Mouse (Mus musculus) E14TG2a.4 (cell line): ENCODE data around the gene Itch.

Source experiments
- H3K27me3 ChIP-seq: 2 replicates; pipeline ENCODE4 v1.6.1; 2014; ENCODE audit warnings: low read length, control low read depth; ENCODE audit not compliant: insufficient read depth
- H3K36me3 ChIP-seq: 2 replicates; pipeline ENCODE4 v1.6.1; 2014; ENCODE audit warnings: low read length, control low read depth; ENCODE audit not compliant: insufficient read depth
- H3K4me1 ChIP-seq: replicated peaks from 2 replicates; pipeline ENCODE4 v1.6.1; 2014; ENCODE audit warnings: low read depth, low read length, control low read depth
- H3K4me3 ChIP-seq: replicated peaks from 2 replicates; pipeline ENCODE4 v1.5.1; 2014; ENCODE audit warnings: mild to moderate bottlenecking, low read length
- H3K9me3 ChIP-seq: 2 replicates; pipeline ENCODE4 v1.6.1; 2014; ENCODE audit warnings: low read length, control low read depth
- CTCF ChIP-seq: conservative IDR thresholded peaks from 2 replicates; pipeline ENCODE4 v1.5.1; 2014; ENCODE audit warnings: low read length
- NANOG ChIP-seq: IDR thresholded peaks from 2 replicates; pipeline ENCODE4 v1.6.1; 2014; ENCODE audit warnings: borderline replicate concordance, low read length, mixed read lengths
- POU5F1 ChIP-seq: IDR thresholded peaks from 2 replicates; pipeline ENCODE4 v1.6.1; 2014; ENCODE audit warnings: low read length, borderline replicate concordance

Itch gene

GRCm38 (mm10) chr2:155236362-155236992 is 103.2 kb downstream of the Itch start, which contains the start of gene Dynlrb1:
TSS of gene Dynlrb1 (plus strand) at chr2:155236533.
- TF ChIP-seq NANOG (no peak), POU5F1 (no peak), CTCF (no peak)
- peaks cover 6% of the 10 kb centered on the region; the same call in 1 of the 2 replicates for H3K36me3 ChIP-seq
- no peaks in the 10 kb centered on the region for H3K9me3 ChIP-seq
- no peaks in the 10 kb centered on the region for H3K27me3 ChIP-seq
- H3K4me3 ChIP-seq, result peak within 1 kb of the TSS; percentile 92
- peaks cover 31% of the 10 kb centered on the region for H3K4me1 ChIP-seq

DNA sequence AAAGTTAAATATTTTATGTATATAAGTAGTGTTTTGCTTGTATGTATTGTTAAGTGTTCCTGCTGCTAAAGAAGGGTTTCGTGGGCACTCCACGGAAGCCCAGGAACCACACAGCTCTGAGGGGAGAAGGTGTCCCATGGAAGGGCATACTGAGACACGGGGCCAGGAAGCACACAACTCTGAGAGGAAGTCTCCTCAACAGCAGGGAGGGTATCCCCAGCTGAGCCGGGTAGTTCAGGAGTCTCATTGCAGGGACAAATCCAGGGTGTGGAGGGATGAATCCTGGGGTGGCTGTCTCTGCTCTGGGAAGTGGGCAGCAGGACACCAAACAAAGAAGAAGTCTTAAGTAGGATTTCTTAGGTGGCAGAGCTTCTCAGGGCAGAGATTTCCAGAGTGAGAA is 104.0 kb downstream of the Itch start:
- Histone ChIP-seq H3K36me3 (peaks cover 8% of the 10 kb centered on the region; the same call in 1 of the 2 replicates), H3K4me3 (peak overlapping the region; percentile 92), H3K4me1 (peaks cover 34% of the 10 kb centered on the region), H3K9me3 (no peaks in the 10 kb centered on the region), H3K27me3 (no peaks in the 10 kb centered on the region)
- TF ChIP-seq POU5F1 (no peak), NANOG (no peak)

GRCm38 (mm10) chr2:155240915-155241314 is 107.6 kb downstream of the Itch start:
- no peaks in the 10 kb centered on the region for H3K9me3 ChIP-seq
- no peaks in the 10 kb centered on the region for H3K27me3 ChIP-seq
- H3K4me3 ChIP-seq, result no peak overlapping the region
- peaks cover 44% of the 10 kb centered on the region for H3K36me3 ChIP-seq
- peaks cover 27% of the 10 kb centered on the region for H3K4me1 ChIP-seq
- peak; percentile 15; the same call in 1 of the 2 replicates for TF ChIP-seq CTCF
- TF ChIP-seq NANOG, result no peak

GRCm38 (mm10) chr2:155242296-155242855 is 109.1 kb downstream of the Itch start:
- Histone ChIP-seq H3K27me3 (no peaks in the 10 kb centered on the region), H3K36me3 (peaks cover 56% of the 10 kb centered on the region), H3K4me3 (no peak overlapping the region), H3K4me1 (peaks cover 24% of the 10 kb centered on the region), H3K9me3 (no peaks in the 10 kb centered on the region)
- TF ChIP-seq CTCF (no peak), NANOG (no peak), POU5F1 (no peak)

- no peaks in the 10 kb centered on the region for H3K9me3 ChIP-seq
- H3K27me3 ChIP-seq, result no peaks in the 10 kb centered on the region
- TF ChIP-seq POU5F1 (no peak), CTCF (no peak), NANOG (no peak)
- no peak overlapping the region for H3K4me3 ChIP-seq
- peaks cover 90% of the 10 kb centered on the region for H3K36me3 ChIP-seq
- H3K4me1 ChIP-seq, result peaks cover 10% of the 10 kb centered on the region
Observed at GRCm38 (mm10) chr2:155246231-155246630, 112.9 kb downstream of the Itch start.

DNA sequence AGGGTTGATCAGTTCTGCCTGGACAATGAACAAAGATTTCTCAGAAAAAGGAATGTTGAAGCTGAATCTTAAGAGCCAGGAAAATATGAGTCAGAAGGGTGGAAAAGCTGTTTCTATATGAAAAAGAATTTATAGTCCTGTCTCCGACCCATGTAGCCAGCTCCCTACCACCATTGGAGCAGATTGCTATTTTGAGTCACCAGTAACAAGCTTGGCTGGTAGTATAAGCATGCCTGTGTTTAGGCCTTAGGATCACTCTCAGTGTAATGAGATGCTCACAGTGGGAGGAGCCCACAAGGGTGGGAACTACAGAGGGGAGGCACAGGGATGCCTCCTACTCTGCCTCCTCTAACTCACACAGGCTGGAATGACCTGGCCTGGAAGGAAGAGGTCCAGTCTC is 114.9 kb downstream of the Itch start:
- Histone ChIP-seq H3K36me3 (peaks cover 77% of the 10 kb centered on the region), H3K4me3 (no peak overlapping the region), H3K4me1 (0 out of 2 replicates have a peak, but pooled peaks cover 3% of the 10 kb centered on the region), H3K9me3 (no peaks in the 10 kb centered on the region), H3K27me3 (no peaks in the 10 kb centered on the region)
- TF ChIP-seq POU5F1 (no peak), CTCF (no peak), NANOG (no peak)

- Histone ChIP-seq H3K4me3 (no peak overlapping the region), H3K9me3 (no peaks in the 10 kb centered on the region), H3K36me3 (peaks cover 72% of the 10 kb centered on the region), H3K27me3 (no peaks in the 10 kb centered on the region), H3K4me1 (0 out of 2 replicates have a peak, but pooled peaks cover 3% of the 10 kb centered on the region)
- no peak for TF ChIP-seq NANOG
- TF ChIP-seq CTCF, result peak; percentile 26
- no peak for TF ChIP-seq POU5F1
Observed at GRCm38 (mm10) chr2:155248718-155249117, 115.4 kb downstream of the Itch start.

- Histone ChIP-seq H3K9me3 (no peaks in the 10 kb centered on the region), H3K36me3 (peaks cover 64% of the 10 kb centered on the region), H3K27me3 (no peaks in the 10 kb centered on the region), H3K4me1 (0 out of 2 replicates have a peak, but pooled peaks cover 3% of the 10 kb centered on the region), H3K4me3 (no peak overlapping the region)
- TF ChIP-seq POU5F1 (no peak), NANOG (no peak), CTCF (no peak)
Observed at GRCm38 (mm10) chr2:155249588-155249987, 116.3 kb downstream of the Itch start.
